Mouse (Mus musculus) kidney, adult 2 months (tissue): ENCODE measurements around the gene Exosc2.

Experiments used
- CTCF ChIP-seq: fragments of 200-500 bp; conservative IDR thresholded peaks from 2 replicates; pipeline ENCODE4 v1.5.1; 2011; ENCODE audit warnings: low read depth, mild to moderate bottlenecking, control low read depth, low read length, moderate library complexity, mixed read lengths; ENCODE audit not compliant: insufficient read depth, insufficient read length
- POLR2A ChIP-seq: fragments of 200-500 bp; IDR thresholded peaks from one replicate; pipeline ENCODE4 v1.6.1; 2011; ENCODE audit warnings: low read depth, low read length, control low read depth

DNA sequence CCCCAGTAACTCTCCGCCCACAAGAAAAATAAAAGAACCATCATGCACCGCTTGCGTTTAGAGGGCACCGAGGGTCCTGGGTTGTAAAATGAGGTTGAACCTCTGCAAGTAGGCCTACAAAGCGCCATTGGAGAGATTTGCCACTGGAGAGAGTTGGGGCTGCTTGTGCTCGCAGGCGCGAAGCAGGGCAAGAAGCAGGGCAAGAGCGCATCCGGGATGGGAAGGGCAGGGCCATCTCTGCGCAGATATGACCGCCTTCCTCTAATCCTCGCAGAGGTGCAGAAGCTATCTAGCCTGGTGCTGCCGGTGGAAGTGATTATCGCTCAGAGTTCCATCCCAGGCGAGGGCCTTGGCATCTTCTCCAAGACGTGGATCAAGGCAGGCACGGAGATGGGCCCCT, 28.6 kb upstream of the Exosc2 start:
- TF ChIP-seq POLR2A: no peak
- TF ChIP-seq CTCF: no peak
